Mouse (Mus musculus): Measurements from ENCODE around the gene Rexo1.
"Not testable (repeated sequence)": the region's sequence is repeated elsewhere in the genome, so short reads cannot be mapped to it uniquely, and the experiment has no call there.

The Rexo1 gene

DNA sequence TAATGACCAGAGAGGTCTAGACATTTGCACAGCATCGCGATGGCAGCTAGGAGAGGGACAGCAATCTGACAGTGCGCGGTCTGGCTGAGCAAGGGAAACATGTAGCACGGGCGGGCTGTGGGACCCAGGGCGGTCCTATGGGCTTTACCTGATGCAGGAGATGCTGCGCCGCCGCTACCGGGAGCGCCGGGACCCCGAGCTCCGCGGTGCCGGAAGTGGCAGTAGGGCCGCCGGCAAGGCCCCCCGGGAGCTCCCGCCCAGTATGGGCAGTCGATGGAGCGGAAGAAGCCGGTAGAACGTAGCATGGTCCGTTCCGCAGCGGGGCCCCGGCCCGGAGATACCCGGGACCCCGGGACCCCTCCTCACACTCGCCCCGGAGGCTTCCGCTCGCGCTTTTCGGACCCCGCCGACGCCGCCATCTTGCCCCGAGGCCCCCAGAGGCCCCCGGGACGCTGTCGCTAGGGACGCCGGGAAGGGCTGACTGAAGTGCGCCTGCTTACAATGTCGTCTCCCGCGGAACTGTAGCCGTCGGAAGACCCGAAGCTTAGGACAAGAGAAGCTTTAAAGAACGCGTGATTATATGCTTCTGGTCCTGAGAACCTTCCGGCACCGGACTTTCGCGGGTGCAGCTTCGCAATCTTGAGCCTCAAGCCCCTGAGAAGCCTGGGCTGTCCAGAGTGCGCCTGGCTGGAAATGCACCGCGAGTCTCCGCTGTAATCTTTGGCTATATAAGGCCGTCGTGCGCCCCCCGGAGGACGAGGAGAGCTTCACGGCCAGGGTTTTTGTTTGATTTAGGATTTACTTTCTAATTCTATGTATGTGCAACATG is at the start of gene Rexo1:
Rexo1 (minus strand) TSS at position 445 of the 829 bp plus-strand sequence.
- peak; percentile 91 for DNase-seq (ENCODE audit: low read depth, low spot score)

DNA sequence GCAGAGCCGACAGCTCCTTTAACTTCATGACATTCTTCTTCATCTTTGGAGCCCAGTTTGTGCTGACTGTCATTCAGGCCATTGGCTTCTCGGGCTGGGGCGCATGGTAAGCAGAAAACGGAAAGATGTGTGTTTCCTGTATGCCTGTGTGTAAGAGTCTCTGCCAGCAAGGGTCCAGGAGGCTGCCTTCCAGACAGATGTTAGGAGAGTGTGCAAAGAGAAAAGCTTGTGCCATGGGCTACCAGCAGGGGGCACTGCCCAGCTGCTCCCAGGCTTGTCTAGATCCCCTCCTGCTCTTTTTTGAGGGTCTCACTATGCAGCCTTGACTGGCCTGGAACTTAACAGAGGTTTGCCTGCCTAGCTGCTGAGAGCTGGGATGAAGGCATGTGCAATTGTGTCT is 49.7 kb upstream of the Rexo1 start:
- no peak for DNase-seq (ENCODE audit: low read depth, low spot score)

GRCm38 (mm10) chr10:80610116-80610785 is 48.9 kb upstream of the Rexo1 start:
- no peak for DNase-seq (ENCODE audit: low read depth, low spot score)

DNA sequence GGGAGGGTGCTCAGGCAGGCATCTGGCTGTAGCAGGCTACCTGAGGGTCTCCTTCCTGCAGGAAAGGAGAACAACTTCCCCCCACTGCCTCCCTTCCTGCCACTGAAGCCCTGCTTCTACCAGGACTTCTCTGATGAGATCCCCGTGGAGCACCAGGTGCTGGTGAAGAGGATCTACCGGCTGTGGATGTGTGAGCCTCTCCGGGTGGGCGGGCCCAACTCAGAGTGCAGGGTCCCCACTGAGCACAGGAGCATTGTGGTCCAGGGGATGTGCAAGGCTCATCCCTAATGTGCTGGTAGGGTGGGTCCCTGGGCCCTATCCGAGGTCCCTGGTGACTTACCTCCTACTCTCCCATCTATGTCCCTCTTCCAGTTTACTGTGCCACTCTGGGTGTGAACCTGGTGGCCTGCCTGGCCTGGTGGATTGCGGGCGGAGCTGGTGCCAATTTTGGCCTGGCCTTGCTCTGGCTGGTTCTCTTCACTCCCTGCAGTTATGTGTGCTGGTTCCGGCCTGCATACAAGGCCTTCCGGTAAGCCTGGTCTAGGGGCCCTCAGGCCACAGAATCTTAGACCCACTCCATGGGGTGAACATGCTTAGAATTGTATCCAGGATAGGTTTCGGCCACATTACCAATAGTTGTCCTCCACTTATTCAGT is 48.0 kb upstream of the Rexo1 start:
- DNase-seq (ENCODE audit: low read depth, low spot score): no peak

GRCm38 (mm10) chr10:80608435-80608834 is 47.1 kb upstream of the Rexo1 start:
- no peak for DNase-seq (ENCODE audit: low read depth, low spot score)

GRCm38 (mm10) chr10:80606737-80607350 is 45.5 kb upstream of the Rexo1 start:
- no peak for DNase-seq (ENCODE audit: low read depth, low spot score)

DNA sequence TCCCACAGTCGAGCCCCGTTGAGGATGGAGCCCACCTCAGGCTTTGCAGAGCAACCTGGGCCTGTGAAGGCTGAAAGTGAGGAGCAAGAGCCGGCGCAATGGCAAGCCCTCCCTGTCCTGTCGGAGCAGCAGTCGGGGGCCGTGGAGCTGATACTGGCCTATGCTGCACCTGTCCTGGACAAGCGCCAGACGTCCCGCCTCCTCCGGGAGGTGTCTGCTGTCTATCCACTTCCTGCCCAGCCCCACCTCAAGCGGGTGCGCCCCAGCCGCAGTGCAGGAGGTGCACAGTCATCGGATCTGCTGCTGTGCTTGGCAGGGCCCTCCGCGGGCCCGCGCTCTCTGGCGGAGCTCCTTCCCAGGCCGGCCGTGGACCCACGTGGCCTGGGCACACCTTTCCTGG is 44.9 kb upstream of the Rexo1 start:
- no peak for DNase-seq (ENCODE audit: low read depth, low spot score)

- DNase-seq (ENCODE audit: low read depth, low spot score): not testable (repeated sequence)
Measured at GRCm38 (mm10) chr10:80605721-80606120, 44.4 kb upstream of the Rexo1 start, which contains the start of gene Gm49322. Gene Gm49322, plus strand, starts transcription at chr10:80606021.

DNA sequence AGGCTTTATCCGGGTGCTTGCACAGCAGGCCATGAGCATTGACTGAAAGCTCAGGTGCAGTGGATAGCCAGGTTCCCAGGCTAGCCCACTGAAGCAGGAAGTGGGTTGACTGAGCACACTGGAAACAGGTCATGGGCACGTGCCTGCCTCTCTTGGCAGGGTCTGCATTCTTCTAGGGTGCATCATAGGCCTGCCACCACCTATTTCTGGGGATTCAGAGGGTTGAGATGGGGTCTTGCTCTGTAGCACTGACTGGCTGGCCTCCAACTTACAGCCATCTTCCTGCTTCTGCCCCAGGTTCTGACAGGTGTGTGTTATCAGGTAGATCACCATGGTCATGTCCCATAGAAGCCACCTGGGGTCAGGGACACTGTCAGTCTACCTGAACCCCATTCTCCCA is 43.6 kb upstream of the Rexo1 start:
- no peak for DNase-seq (ENCODE audit: low read depth, low spot score)

DNA sequence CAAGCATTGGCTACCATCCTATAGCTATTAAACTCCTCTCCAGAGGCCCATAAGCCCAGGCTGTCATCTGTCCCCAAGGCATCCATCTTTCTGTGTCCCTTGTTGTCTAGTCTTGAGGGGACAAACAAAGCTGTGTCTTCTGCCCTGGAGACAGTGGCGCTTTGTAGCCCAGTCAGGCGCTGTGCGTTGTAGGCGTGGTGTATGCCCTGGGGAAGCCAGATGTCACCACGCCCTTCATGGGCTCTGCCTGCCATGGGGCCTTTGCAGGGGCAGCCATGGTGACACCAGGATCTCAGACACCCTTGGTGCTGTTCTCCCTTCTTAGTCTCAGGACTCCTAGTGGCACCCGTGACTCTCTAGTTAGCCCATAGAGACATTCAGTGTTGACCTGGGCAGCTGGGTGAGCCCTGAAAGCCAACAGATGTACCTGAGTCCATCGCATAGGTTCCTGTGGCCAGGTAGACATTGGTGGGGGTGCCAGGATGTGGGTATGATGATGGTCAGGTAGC is 42.7 kb upstream of the Rexo1 start:
- DNase-seq (ENCODE audit: low read depth, low spot score): no peak

- no peak for DNase-seq (ENCODE audit: low read depth, low spot score)
Measured at GRCm38 (mm10) chr10:80603364-80603763, 42.0 kb upstream of the Rexo1 start.

DNA sequence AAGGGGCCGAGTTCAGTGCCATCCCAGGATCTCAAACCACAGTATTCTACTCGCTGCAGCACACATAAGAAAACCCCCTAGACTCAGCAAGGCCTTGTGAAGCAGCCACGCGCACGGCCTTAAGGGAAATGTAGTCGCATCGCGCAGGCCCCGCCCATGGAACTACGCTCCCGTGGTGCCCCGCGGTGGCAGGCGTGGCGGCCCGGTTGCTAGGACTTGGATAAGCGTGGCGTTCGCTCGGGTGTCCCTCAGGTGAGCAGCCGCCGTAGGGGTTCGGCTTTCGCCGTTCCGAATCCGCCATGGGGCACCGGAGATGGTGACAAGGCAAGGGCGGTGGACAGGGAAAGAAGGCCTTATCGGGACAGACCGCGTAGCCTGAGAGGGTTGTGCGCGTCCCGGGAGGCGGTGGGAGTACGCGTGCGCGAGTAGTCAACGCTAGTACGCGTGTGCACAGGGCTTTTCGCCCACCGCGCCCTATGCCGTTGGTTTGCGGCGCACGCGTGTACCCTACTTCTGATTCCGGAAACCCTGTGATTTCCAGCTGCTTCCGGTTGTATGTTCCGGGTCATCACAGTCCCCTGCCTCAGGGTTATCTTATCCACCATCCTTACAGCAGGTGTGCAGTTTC is 41.5 kb upstream of the Rexo1 start, which contains the start of the genes Scamp4 and Adat3:
Scamp4 (plus strand) TSS at position 175 of the 628 bp plus-strand sequence.
Adat3 (plus strand) TSS at position 183 of the 628 bp plus-strand sequence.
- peak; percentile 93 for DNase-seq (ENCODE audit: low read depth, low spot score)

DNA sequence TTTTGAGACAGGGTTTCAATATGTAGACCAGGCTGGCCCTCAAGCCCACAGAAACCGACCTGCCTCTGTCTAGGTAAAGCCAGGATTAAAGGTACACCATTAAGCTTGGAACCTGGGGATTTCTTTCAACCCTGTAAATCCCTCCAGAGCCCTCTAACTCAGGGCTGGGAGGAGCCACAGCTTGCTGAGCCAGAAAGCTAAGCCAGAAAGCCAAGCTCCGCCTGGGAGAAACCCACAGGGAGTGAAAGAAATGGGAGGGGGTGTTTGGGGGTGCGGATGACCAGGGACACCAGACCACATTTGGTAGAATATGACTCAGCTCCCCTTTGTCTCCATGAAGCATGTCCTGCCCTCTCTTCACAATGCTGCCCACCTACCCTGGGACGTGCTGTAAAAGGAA is 35.0 kb upstream of the Rexo1 start:
- DNase-seq (ENCODE audit: low read depth, low spot score): no peak

GRCm38 (mm10) chr10:80589879-80590854 is 28.8 kb upstream of the Rexo1 start, which contains the start of gene Abhd17a:
Gene Abhd17a, minus strand, starts transcription at chr10:80590341.
- peak; percentile 94 for DNase-seq (ENCODE audit: low read depth, low spot score)

DNA sequence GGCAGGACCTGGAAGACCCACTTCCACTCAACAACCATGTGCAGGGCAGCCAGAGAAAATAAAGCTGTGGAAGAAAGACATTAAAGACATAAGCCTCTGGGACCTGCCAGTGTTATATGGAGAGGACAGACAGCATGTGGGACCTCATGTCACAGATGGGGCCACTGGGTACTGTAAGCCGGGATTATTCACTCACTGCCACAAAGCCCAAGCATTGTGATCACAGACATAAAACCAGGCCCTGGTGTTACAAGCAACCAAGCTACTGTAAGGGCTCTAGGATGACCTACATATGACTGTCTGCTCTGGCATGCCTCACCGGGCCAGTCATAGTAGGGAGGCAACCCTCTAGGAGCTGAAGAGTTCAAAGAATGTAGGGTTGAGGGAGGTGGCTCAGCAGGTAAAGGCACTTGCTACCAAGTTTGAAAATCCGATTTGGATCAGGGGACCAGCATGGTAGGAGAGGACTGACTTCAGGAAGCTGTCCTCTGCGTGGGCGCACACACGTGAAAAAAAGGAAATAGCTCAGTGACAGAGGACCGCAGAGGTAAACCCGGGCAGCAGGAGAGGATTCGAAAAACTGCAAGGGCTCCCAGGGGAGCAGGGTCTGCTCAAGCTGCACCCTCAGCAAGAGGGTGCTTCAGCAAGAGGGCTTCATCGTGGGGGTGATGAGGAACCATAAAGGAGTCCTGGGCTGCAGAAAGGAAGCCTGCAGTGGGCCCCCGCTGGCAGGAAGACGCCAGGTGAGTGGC is 27.9 kb upstream of the Rexo1 start:
- no peak for DNase-seq (ENCODE audit: low read depth, low spot score)

GRCm38 (mm10) chr10:80587305-80587657 is 25.9 kb upstream of the Rexo1 start:
- DNase-seq (ENCODE audit: low read depth, low spot score): no peak

DNA sequence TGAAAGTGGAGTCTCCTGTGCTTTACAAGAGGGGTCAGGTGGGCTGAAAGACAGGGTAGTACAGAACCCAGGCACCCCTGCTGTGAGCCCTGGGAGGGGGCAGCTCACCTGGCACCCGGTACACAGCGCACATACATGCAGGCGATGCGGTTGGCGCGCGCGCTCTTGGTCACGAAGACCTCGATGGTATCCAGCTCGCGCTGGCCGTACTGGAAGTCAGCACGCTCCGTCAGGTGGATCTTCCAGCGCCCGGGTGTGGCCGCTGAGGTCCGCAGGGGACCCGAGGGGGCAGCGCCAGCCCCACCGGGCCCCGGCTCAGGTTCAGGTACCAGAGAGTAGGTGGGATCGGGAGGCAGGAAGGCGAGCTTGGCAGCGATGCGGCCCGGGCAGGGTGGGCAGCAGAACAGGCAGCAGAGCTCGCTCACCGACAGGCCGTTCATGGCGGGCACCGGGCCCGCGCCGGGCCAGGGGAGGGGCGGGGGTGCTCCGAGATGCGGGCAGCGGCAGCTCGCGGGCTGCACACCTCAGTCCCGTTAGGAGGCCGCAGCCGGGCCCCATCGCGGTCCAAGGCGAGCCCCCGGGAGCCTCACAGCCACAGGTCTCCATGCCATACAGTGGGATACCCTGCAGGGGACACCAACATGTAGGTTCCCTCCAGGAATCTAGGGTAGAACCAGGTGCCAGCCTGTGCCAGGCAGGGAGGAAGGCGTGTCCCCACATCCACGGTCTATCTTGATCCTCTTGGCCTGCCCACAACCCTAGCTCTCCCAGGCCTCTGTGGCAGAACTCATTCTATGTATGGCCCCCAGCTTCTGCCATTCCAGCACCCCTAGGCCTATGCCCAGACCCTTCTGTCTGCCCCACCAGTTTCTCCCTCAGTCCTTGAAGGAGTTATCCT is 25.3 kb upstream of the Rexo1 start:
- no peak for DNase-seq (ENCODE audit: low read depth, low spot score)

DNA sequence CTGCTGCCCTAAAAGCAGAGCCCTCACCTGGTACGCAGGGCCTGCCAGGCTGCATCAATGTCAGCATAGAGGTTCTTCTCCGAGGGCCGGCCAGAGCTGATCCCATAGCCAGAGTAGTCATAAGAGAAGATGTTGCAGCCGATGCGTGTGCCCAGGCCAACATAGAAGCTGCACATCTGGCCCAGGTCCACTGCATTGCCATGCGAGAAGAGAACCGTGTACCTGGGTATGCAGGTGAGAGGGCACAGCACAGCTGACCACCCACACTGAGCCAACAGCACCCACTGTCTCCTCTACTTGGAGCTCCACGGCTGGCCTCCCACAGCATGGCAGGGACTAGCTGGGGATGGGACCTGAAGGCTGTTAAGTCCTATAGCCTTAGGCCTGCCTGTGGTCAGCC is 24.2 kb upstream of the Rexo1 start:
- DNase-seq (ENCODE audit: low read depth, low spot score): no peak
